Mouse (Mus musculus): ENCODE measurements around the gene Rps2. TPM values are rescaled to one million over a fixed set of nuclear protein-coding genes. Genes with fewer than 3 reads are reported as not detected.

The Rps2 gene
- total RNA-seq, 2 experiments from 2014 or later: 268 to 301 TPM

- DNase-seq (ENCODE audit: low spot score in 2 of 2): no peak
Measured at GRCm38 (mm10) chr17:24765016-24765905, 47.3 kb downstream of the Rps2 start.

GRCm38 (mm10) chr17:24766266-24766875 lies 48.5 kb downstream of the Rps2 start:
- DNase-seq (ENCODE audit: low spot score in 2 of 2): no peak

GRCm38 (mm10) chr17:24769146-24769545 lies 51.2 kb downstream of the Rps2 start:
- no peak for DNase-seq (ENCODE audit: low spot score in 2 of 2)

Other genes starting within 250 kb of the Rps2 start
- 10 to 100 TPM; 32.5 to 34.3 TPM for gene E4f1, start 247.8 kb upstream of the Rps2 start, total RNA-seq (2021)
- 10 to 100 TPM; 69.6 to 70.1 TPM for gene Pgp, start 247.7 kb upstream of the Rps2 start, total RNA-seq (2021)
- 1 to 10 TPM; 2.0 to 2.1 TPM for gene Bricd5, start 244.2 kb upstream of the Rps2 start, total RNA-seq (2021)
- 10 to 100 TPM; 34.9 to 35.3 TPM for gene Mlst8, start 239.0 kb upstream of the Rps2 start, total RNA-seq (2021)
- gene Caskin1, start 229.5 kb upstream of the Rps2 start, total RNA-seq (2021): 100 to 1,000 TPM; 123 to 129 TPM
- 10 to 100 TPM; 64.2 to 83.9 TPM for gene Traf7, start 190.2 kb upstream of the Rps2 start, total RNA-seq (2021)
- 10 to 100 TPM; 45.8 to 50.0 TPM for gene Rab26, start 183.9 kb upstream of the Rps2 start, total RNA-seq (2021)
- gene Pkd1, start 168.3 kb upstream of the Rps2 start, total RNA-seq (2021): 10 to 100 TPM; 67.5 to 71.2 TPM
- 100 to 1,000 TPM; 136 to 153 TPM for gene Tsc2, start 85.5 kb upstream of the Rps2 start, total RNA-seq (2021)
- 1 to 10 TPM; 4.1 to 7.4 TPM for gene Nthl1, start 85.4 kb upstream of the Rps2 start, total RNA-seq (2021)
- gene Slc9a3r2, start 67.8 kb upstream of the Rps2 start, total RNA-seq (2021): 10 to 100 TPM; 47.3 to 52.7 TPM
- gene Npw, start 59.7 kb upstream of the Rps2 start, total RNA-seq (2021): 1 to 10 TPM; 2.1 TPM
- gene Zfp598, start 48.4 kb upstream of the Rps2 start, total RNA-seq (2021): 10 to 100 TPM; 41.4 to 45.5 TPM
- 100 to 1,000 TPM; 191 to 195 TPM for gene Syngr3, start 28.2 kb upstream of the Rps2 start, total RNA-seq (2021)
- 10 to 100 TPM; 20.6 to 23.9 TPM for gene Gfer, start 22.0 kb upstream of the Rps2 start, total RNA-seq (2021)
- gene Noxo1, start 21.9 kb upstream of the Rps2 start, total RNA-seq (2021): 1 to 10 TPM; 1.9 to 2.1 TPM
- gene Tbl3, start 10.5 kb upstream of the Rps2 start, total RNA-seq (2021): 10 to 100 TPM; 28.5 to 30.5 TPM
- under 1 TPM in 1 of 2 experiments, not detected in 1; 0.56 TPM for gene Rnf151, start 53 bp upstream of the Rps2 start, total RNA-seq (2021)
- gene Ndufb10, start 6.4 kb downstream of the Rps2 start, total RNA-seq (2021): 100 to 1,000 TPM; 220 to 246 TPM
- under 1 TPM; 0.40 to 0.65 TPM for gene Rpl3l, start 9.7 kb downstream of the Rps2 start, total RNA-seq (2021)
- 10 to 100 TPM; 34.9 to 37.2 TPM for gene Msrb1, start 18.5 kb downstream of the Rps2 start, total RNA-seq (2021)
- 1 to 10 TPM in 1 of 2 experiments, under 1 TPM in 1; 0.30 to 1.0 TPM for gene Hs3st6, start 34.9 kb downstream of the Rps2 start, total RNA-seq (2021)
- not detected for gene Meiob, start 86.2 kb downstream of the Rps2 start, total RNA-seq (2021)
- 100 to 1,000 TPM; 136 to 146 TPM for gene Hagh, start 122.0 kb downstream of the Rps2 start, total RNA-seq (2021)
- gene Fahd1, start 132.2 kb downstream of the Rps2 start, total RNA-seq (2021): 10 to 100 TPM; 17.6 to 21.5 TPM
- gene Igfals, start 147.9 kb downstream of the Rps2 start, total RNA-seq (2021): not detected
- 10 to 100 TPM; 30.4 to 31.0 TPM for gene Nubp2, start 168.2 kb downstream of the Rps2 start, total RNA-seq (2021)
- gene Spsb3, start 168.5 kb downstream of the Rps2 start, total RNA-seq (2021): 10 to 100 TPM; 60.3 to 60.7 TPM
- gene Eme2, start 177.0 kb downstream of the Rps2 start, total RNA-seq (2021): 10 to 100 TPM; 47.5 to 51.1 TPM
- gene Mrps34, start 177.0 kb downstream of the Rps2 start, total RNA-seq (2021): 10 to 100 TPM; 69.0 to 72.9 TPM
- 10 to 100 TPM; 51.8 to 54.1 TPM for gene Nme3, start 178.4 kb downstream of the Rps2 start, total RNA-seq (2021)
- gene Mapk8ip3, start 218.9 kb downstream of the Rps2 start, total RNA-seq (2021): 100 to 1,000 TPM; 383 to 387 TPM
- gene Jpt2, start 242.6 kb downstream of the Rps2 start, total RNA-seq (2021): 1 to 10 TPM; 4.9 to 5.2 TPM

Measured in left cerebral cortex, adult 18-20 months (tissue).